In genomic region chrX:139366837-139367528, GRCm38 (mm10) we compare ENCODE assay signal across 26 mouse cellular contexts. TPM values are rescaled to one million over a fixed set of nuclear protein-coding genes. Genes with fewer than 3 reads are reported as not detected.
DNase-seq lines count a peak whose midpoint lies in the region; ATAC-seq and TF ChIP-seq lines count a peak whose summit lies in the region.
"Had no signal": no experiment of that assay in that cellular context is flagged by ENCODE, and none has a peak within 500 bp of the region (broad histone marks: within the 10 kb centered on the region; RNA-seq: fewer than 3 reads in every experiment).

No protein-coding gene starts in this region.

- no peaks in the 10 kb centered on the region for H3K9me3 ChIP-seq in kidney, postnatal 0 days (replicated peaks; ENCODE audit: low read length)
- no peaks in the 10 kb centered on the region for H3K9me3 ChIP-seq in midbrain, postnatal 0 days (ENCODE audit: low read length)
- H3K9me3 ChIP-seq in midbrain, embryonic 15.5 days, result no peaks in the 10 kb centered on the region
- H3K9me3 ChIP-seq in embryonic facial prominence, embryonic 10.5 days, result no peaks in the 10 kb centered on the region
- H3K9me3 ChIP-seq: forebrain, embryonic 12.5 days; G1E; heart, embryonic 12.5 days; hindbrain, embryonic 15.5 days; neural tube, embryonic 12.5 days had no signal

- no peak overlapping the region for H3K4me3 ChIP-seq in kidney, postnatal 0 days (replicated peaks; ENCODE audit: low read depth, low read length)
- no peak overlapping the region for H3K4me3 ChIP-seq in midbrain, postnatal 0 days (ENCODE audit: low read depth, low read length)
- no peak overlapping the region for H3K4me3 ChIP-seq in midbrain, embryonic 15.5 days
- no peak overlapping the region for H3K4me3 ChIP-seq in embryonic facial prominence, embryonic 10.5 days
- H3K4me3 ChIP-seq: forebrain, embryonic 12.5 days; heart, embryonic 12.5 days; hindbrain, embryonic 15.5 days; neural tube, embryonic 12.5 days had no signal

- no peaks in the 10 kb centered on the region for H3K36me3 ChIP-seq in kidney, postnatal 0 days (ENCODE audit: insufficient read depth, low read length)
- H3K36me3 ChIP-seq in midbrain, postnatal 0 days (ENCODE audit: insufficient read depth, low read length), result no peaks in the 10 kb centered on the region
- no peaks in the 10 kb centered on the region for H3K36me3 ChIP-seq in midbrain, embryonic 15.5 days (replicated peaks)
- H3K36me3 ChIP-seq in embryonic facial prominence, embryonic 10.5 days (replicated peaks), result no peaks in the 10 kb centered on the region
- H3K36me3 ChIP-seq: forebrain, embryonic 12.5 days; G1E; heart, embryonic 12.5 days; hindbrain, embryonic 15.5 days; neural tube, embryonic 12.5 days had no signal

- H3K27ac ChIP-seq in kidney, postnatal 0 days, result no peak overlapping the region
- no peak overlapping the region for H3K27ac ChIP-seq in midbrain, postnatal 0 days (ENCODE audit: low read depth, low read length)
- no peak overlapping the region for H3K27ac ChIP-seq in midbrain, embryonic 15.5 days
- no peak overlapping the region for H3K27ac ChIP-seq in embryonic facial prominence, embryonic 10.5 days (replicated peaks)
- H3K27ac ChIP-seq: forebrain, embryonic 12.5 days; hindbrain, embryonic 15.5 days; liver, embryonic 14.5 days; macrophage; neural tube, embryonic 12.5 days had no signal

- no peak for ATAC-seq in kidney, postnatal 0 days (replicated peaks; ENCODE audit: low FRiP score, low read depth)
- no peak for ATAC-seq in midbrain, postnatal 0 days (ENCODE audit: low FRiP score)
- no peak for ATAC-seq in midbrain, embryonic 15.5 days (replicated peaks)
- ATAC-seq: CD4-positive, CD25-positive, alpha-beta regulatory T cell, adult 4 months had no signal

- H3K4me1 ChIP-seq in kidney, postnatal 0 days (replicated peaks; ENCODE audit: insufficient read depth, low read length), result no peaks in the 10 kb centered on the region
- H3K4me1 ChIP-seq in midbrain, postnatal 0 days (ENCODE audit: insufficient read depth, low read length), result no peaks in the 10 kb centered on the region
- no peaks in the 10 kb centered on the region for H3K4me1 ChIP-seq in midbrain, embryonic 15.5 days
- H3K4me1 ChIP-seq in embryonic facial prominence, embryonic 10.5 days, result no peaks in the 10 kb centered on the region
- H3K4me1 ChIP-seq: forebrain, embryonic 12.5 days; heart, embryonic 12.5 days; hindbrain, embryonic 15.5 days; neural tube, embryonic 12.5 days had no signal

- no peaks in the 10 kb centered on the region for H3K27me3 ChIP-seq in kidney, postnatal 0 days (ENCODE audit: insufficient read depth, low read length)
- H3K27me3 ChIP-seq in midbrain, postnatal 0 days (ENCODE audit: insufficient read depth, low read length), result no peaks in the 10 kb centered on the region
- H3K27me3 ChIP-seq in midbrain, embryonic 15.5 days (replicated peaks), result no peaks in the 10 kb centered on the region
- H3K27me3 ChIP-seq in embryonic facial prominence, embryonic 10.5 days (replicated peaks; ENCODE audit: low read depth, poor library complexity, severe bottlenecking), result peaks cover 25% of the 10 kb centered on the region; the same call in 1 of the 2 replicates
- H3K27me3 ChIP-seq: heart, embryonic 12.5 days; hindbrain, embryonic 15.5 days; neural tube, embryonic 12.5 days had no signal

- no peak for DNase-seq in kidney, postnatal 0 days (ENCODE audit: low spot score)
- DNase-seq in kidney, postnatal 4 days, result no peak
- DNase-seq in midbrain, postnatal 0 days (ENCODE audit: low spot score), result no peak
- DNase-seq in brain, adult 2 months (ENCODE audit: low read depth, low spot score), result peak; percentile 4
- no peak for DNase-seq in embryonic facial prominence, embryonic 10.5 days (ENCODE audit: low spot score)
- DNase-seq in thymus, postnatal 10 days (ENCODE audit: low spot score in 2 of 2), result no peak
- DNase-seq: cerebellum, adult 8-10 months; kidney, adult 18-20 months; right cerebral cortex, postnatal 4 days; thymus, postnatal 14 days had no signal

- H3K4me2 ChIP-seq in kidney, postnatal 0 days (ENCODE audit: low read length), result no peak overlapping the region
- no peak overlapping the region for H3K4me2 ChIP-seq in midbrain, postnatal 0 days (ENCODE audit: low read depth, low read length, poor library complexity, severe bottlenecking)
- no peak overlapping the region for H3K4me2 ChIP-seq in midbrain, embryonic 15.5 days
- H3K4me2 ChIP-seq: forebrain, embryonic 12.5 days; heart, embryonic 12.5 days; hindbrain, embryonic 15.5 days; midbrain, embryonic 11.5 days; neural tube, embryonic 12.5 days had no signal

- TF ChIP-seq CTCF in kidney, postnatal 0 days (IDR thresholded peaks at IDR 0.05; ENCODE audit: low read depth), result peak; percentile 33; the same call in 1 of the 2 replicates
- peak; percentile 47 for TF ChIP-seq CTCF in midbrain, postnatal 0 days (IDR thresholded peaks at IDR 0.05)

- 84% methylated on average over 3 of the region's 3 CpGs for WGBS in kidney, postnatal 0 days
- 87% methylated on average over 3 of the region's 3 CpGs for WGBS in midbrain, postnatal 0 days
- WGBS in midbrain, embryonic 15.5 days, result 94% methylated on average over 3 of the region's 3 CpGs
- WGBS in embryonic facial prominence, embryonic 10.5 days, result 94% methylated on average over 3 of the region's 3 CpGs

- no peak overlapping the region for H3K9ac ChIP-seq in kidney, postnatal 0 days (ENCODE audit: low read depth, low read length)
- H3K9ac ChIP-seq in midbrain, postnatal 0 days (replicated peaks; ENCODE audit: low read length, poor library complexity, severe bottlenecking), result no peak overlapping the region
- no peak overlapping the region for H3K9ac ChIP-seq in midbrain, embryonic 15.5 days
- H3K9ac ChIP-seq: forebrain, embryonic 12.5 days; heart, embryonic 12.5 days; hindbrain, embryonic 15.5 days; liver, embryonic 14.5 days; neural tube, embryonic 12.5 days had no signal

RNA-seq across cellular contexts. Expression of gene Trap1a, which starts 33.5 kb away (rescaled TPM):
- not detected in 2 replicates for polyA plus RNA-seq in kidney, postnatal 0 days (2015; fragmentation: Nextera tagmentation; extraction: Ambion mirVana)
- not detected in 2 replicates for total RNA-seq in midbrain, postnatal 0 days (2014; rRNA removed)
- polyA plus RNA-seq in midbrain, postnatal 0 days (2015; fragmentation: Nextera tagmentation; extraction: Ambion mirVana), result not detected in 2 replicates
- not detected in 2 replicates for polyA plus RNA-seq in midbrain, embryonic 15.5 days (2015; fragmentation: Nextera tagmentation; extraction: Ambion mirVana)
- not detected in 2 replicates for polyA plus RNA-seq in embryonic facial prominence, embryonic 10.5 days (2016; fragmentation: Nextera tagmentation; extraction: Ambion mirVana)
- total RNA-seq: adrenal gland, adult 18-20 months; G1E; gastrocnemius, postnatal 4 days; heart, postnatal 25 days; layer of hippocampus, postnatal 25 days; left cerebral cortex, postnatal 14 days had no signal
- polyA plus RNA-seq: CD4-positive, CD25-positive, alpha-beta regulatory T cell, adult 4 months; forebrain, embryonic 12.5 days; G1E; hindbrain, embryonic 15.5 days; large intestine, adult 2 months; macrophage; midbrain, embryonic 11.5 days; neural tube, embryonic 12.5 days had no signal
